Mouse (Mus musculus) megakaryocyte, embryonic 14.5 days (primary cell): ENCODE measurements around the gene Tram2.

Source experiments
- FLI1 ChIP-seq: IDR thresholded peaks from 2 replicates; pipeline ENCODE4 v1.6.1; 2012; ENCODE audit warnings: low read length, inconsistent platforms, mixed read lengths
- GATA1 ChIP-seq: IDR thresholded peaks from 3 replicates; pipeline ENCODE4 v1.6.1; 2012; ENCODE audit warnings: mixed read lengths, low read length, inconsistent platforms, borderline replicate concordance

GRCm38 (mm10) chr1:20954876-20955275, 124.2 kb downstream of the Tram2 start:
- TF ChIP-seq GATA1 (no peak), FLI1 (no peak)
